Mouse (Mus musculus) brain, embryonic 18.5 days (tissue): ENCODE measurements at regions not wholly inside any gene's neighbourhood (a gene's known extent, or its start where the extent isn't known, plus 50 kb on each side); places are given as distances from the start of the nearest gene placed in this dataset.

ENCODE experiments used
- DNase-seq: peaks from one replicate; pipeline ENCODE4 v3.0.0-alpha.2; 2012; ENCODE audit warnings: low read depth, low spot score

- no peak for DNase-seq
These were observed 50.0 kb upstream of the Tiparp start for GRCm38 (mm10) chr3:65478215-65478614.

DNA sequence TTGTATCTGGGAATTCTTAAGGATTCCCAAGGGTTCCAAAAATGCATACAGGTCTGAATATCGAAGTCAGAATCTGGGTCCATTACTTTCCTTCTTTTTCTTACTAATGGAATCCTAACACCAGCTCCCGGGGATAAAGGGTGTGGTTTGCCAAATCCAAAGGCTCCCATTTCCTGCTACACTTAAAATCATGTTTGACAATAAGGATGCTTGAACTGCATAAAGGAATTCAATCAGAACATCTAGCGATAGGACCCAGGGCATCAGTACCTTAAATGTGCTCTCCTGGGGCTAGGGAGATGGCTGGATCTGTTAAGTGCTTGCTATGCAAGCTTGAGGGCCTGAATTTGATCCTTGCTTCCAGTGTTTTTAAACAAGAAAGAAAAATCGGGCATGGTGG, 51.1 kb upstream of the Tiparp start:
- no peak for DNase-seq

DNA sequence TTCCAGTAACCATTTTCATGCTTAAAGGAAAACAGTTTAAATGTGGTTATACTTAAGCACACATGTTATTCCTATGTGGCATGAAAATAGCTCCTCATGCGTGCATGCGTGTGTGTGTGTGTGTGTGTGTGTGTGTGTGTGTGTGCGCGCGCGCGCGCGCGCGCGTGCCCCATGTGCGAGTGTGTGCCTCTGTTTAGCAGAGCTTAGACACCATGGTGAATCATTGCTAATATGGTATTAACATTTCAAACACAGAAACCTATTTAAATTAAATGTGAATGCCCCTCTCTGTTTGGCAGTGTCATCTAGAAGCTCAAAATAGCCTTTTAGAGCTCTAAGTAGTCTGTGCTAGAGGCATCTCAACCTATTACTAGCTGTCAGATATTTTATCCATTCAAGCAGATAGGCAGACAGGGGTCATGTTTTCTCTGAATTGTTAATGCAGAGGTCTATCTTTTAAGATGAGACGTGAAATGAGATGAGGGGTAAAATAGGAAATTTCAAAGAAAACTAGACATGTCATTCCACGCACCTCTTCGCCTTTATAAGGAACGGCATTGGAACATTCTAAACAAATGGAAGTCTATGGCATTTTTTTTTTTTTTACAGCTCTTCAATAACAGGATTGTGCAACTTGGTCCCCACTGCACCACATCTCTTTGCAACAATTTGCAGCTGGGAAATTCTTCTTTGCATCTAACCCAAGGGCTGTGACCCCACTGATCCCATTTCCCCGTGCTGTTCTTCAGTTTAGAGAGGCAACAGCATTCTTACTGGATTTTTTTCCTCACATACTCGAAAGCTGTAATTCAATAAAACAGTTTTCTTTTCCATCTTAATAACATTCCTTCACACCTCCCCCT, 51.9 kb upstream of the Tiparp start:
- no peak for DNase-seq

DNA sequence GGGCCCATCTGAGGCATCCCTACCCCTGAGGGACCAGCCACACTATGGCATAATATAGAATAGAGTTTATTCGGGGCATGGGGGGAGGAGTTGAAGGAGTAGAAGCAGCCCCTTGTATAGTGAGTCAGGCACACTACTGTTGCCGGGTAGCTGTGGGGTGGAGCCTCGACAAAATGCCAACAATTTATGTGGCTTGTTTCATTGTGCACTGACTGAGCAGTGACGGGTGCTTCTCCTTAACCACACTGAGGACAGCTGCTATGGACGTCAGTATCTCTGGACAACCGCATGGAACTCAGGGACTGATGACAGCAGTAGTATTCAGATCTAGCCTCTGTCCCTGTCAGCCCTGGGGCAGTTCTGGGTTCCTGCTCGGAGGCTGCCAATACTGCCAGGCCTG, 53.6 kb upstream of the Tiparp start:
- no peak for DNase-seq

- DNase-seq: no peak
These were observed 56.4 kb upstream of the Tiparp start for GRCm38 (mm10) chr3:65471796-65472195.

GRCm38 (mm10) chr3:65469207-65469606, 59.0 kb upstream of the Tiparp start:
- DNase-seq: no peak

DNA sequence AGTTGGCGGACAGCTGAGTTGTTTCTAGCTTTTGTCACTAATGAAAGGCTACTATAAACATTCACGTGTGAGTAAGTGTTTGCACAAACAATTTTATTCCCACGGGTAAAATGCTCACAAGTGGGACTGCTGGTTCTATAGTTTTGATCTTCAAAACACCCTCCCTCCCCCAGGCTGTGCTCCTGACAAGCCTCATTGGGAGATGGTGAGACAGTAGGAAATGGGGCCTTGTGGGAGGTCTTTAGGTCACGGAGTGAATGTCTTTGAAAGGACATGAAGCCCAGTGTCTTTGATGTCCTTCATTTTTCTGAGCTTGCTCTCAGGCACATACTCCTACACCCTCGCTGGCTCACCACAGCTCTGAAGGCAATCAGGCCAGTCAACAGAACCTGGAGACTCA, 63.4 kb upstream of the Tiparp start:
- no peak for DNase-seq

GRCm38 (mm10) chr3:65460936-65461335, 67.3 kb upstream of the Tiparp start:
- DNase-seq: no peak

GRCm38 (mm10) chr3:65459702-65460101, 67.3 kb upstream of the Ssr3 start:
- no peak for DNase-seq

GRCm38 (mm10) chr3:65457931-65458330, 65.5 kb upstream of the Ssr3 start:
- no peak for DNase-seq

- DNase-seq: peak; percentile 56
These were observed 63.3 kb upstream of the Ssr3 start for GRCm38 (mm10) chr3:65455597-65456284.

GRCm38 (mm10) chr3:65454301-65454700, 61.9 kb upstream of the Ssr3 start:
- no peak for DNase-seq

GRCm38 (mm10) chr3:65449176-65449575, 56.8 kb upstream of the Ssr3 start:
- DNase-seq: no peak

- DNase-seq: no peak
These were observed 51.3 kb upstream of the Ssr3 start for GRCm38 (mm10) chr3:65443701-65444100.

GRCm38 (mm10) chr3:65442946-65443345, 50.5 kb upstream of the Ssr3 start:
- DNase-seq: no peak

DNA sequence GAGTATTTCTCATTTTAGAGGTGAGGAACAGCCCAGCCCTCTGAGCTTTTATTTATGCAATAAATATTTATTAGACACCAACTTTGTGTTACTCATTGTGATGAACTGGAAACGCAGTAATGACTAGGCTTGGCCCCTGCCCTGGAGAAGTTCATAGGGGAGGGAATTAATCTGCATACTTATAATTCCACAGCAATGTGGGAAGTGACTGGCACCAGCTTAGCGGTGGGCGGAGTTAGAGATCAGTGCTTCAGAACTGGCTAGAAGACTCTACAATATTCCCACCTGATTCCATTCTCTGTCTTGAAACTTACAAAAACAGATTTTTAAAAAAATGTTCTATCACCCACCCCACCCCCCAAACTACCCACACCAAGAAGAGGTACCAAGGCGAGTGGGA, 49.8 kb upstream of the Ssr3 start:
- no peak for DNase-seq
